Comparison of ENCODE assay signal across 20 mouse cellular contexts in genomic region chr4:59544654-59545053, GRCm38 (mm10). TPM values are rescaled to one million over a fixed set of nuclear protein-coding genes. Genes with fewer than 3 reads are reported as not detected.
DNase-seq lines count a peak whose midpoint lies in the region; ATAC-seq and TF ChIP-seq lines count a peak whose summit lies in the region.
"Had no signal": no experiment of that assay in that cellular context is flagged by ENCODE, and none has a peak within 500 bp of the region (broad histone marks: within the 10 kb centered on the region; RNA-seq: fewer than 3 reads in every experiment).

No protein-coding gene starts in this region.

- no peaks in the 10 kb centered on the region for H3K36me3 ChIP-seq in liver, embryonic 13.5 days
- no peaks in the 10 kb centered on the region for H3K36me3 ChIP-seq in liver, embryonic 11.5 days (ENCODE audit: control insufficient read depth, insufficient read depth, low read length)
- no peaks in the 10 kb centered on the region for H3K36me3 ChIP-seq in liver, embryonic 15.5 days (replicated peaks)
- no peaks in the 10 kb centered on the region for H3K36me3 ChIP-seq in forebrain, postnatal 0 days (ENCODE audit: insufficient read depth)
- H3K36me3 ChIP-seq: embryonic facial prominence, embryonic 13.5 days; forebrain, embryonic 12.5 days; heart, embryonic 12.5 days; hindbrain, embryonic 10.5 days had no signal

- no peak for TF ChIP-seq CTCF in forebrain, postnatal 0 days (IDR thresholded peaks at IDR 0.05; ENCODE audit: low read depth)

- peak overlapping the region; percentile 50; the same call in 1 of the 2 replicates for H3K27ac ChIP-seq in liver, embryonic 13.5 days
- H3K27ac ChIP-seq in liver, embryonic 11.5 days (ENCODE audit: low read depth, low read length): no peak overlapping the region
- peak overlapping the region; percentile 45; the same call in 1 of the 2 replicates for H3K27ac ChIP-seq in liver, embryonic 15.5 days (replicated peaks)
- no peak overlapping the region for H3K27ac ChIP-seq in forebrain, postnatal 0 days (ENCODE audit: low read depth, low read length)
- H3K27ac ChIP-seq: embryonic facial prominence, embryonic 13.5 days; forebrain, embryonic 12.5 days; hindbrain, embryonic 10.5 days; hindbrain, embryonic 14.5 days had no signal

- no peak for ATAC-seq in liver, embryonic 13.5 days (ENCODE audit: low read depth)
- ATAC-seq in liver, embryonic 11.5 days (replicated peaks; ENCODE audit: low FRiP score): no peak
- peak; percentile 24 for ATAC-seq in granulocyte monocyte progenitor cell, adult 5-6 weeks (replicated peaks; ENCODE audit: poor library complexity, severe bottlenecking)
- no peak for ATAC-seq in liver, embryonic 15.5 days (ENCODE audit: insufficient read depth)
- ATAC-seq in forebrain, postnatal 0 days: no peak
- ATAC-seq: activated CD4-positive, CD25-positive, alpha-beta regulatory T cell, adult 4 months; forebrain, embryonic 16.5 days; Patski had no signal

- H3K9me3 ChIP-seq in liver, embryonic 13.5 days (replicated peaks): no peaks in the 10 kb centered on the region
- H3K9me3 ChIP-seq in liver, embryonic 11.5 days (ENCODE audit: control insufficient read depth, low read length): no peaks in the 10 kb centered on the region
- no peaks in the 10 kb centered on the region for H3K9me3 ChIP-seq in liver, embryonic 15.5 days (replicated peaks)
- H3K9me3 ChIP-seq in forebrain, postnatal 0 days (ENCODE audit: low read length): no peaks in the 10 kb centered on the region
- H3K9me3 ChIP-seq: embryonic facial prominence, embryonic 13.5 days; forebrain, embryonic 12.5 days; G1E; heart, embryonic 12.5 days; hindbrain, embryonic 10.5 days had no signal

- H3K4me2 ChIP-seq in liver, embryonic 13.5 days: no peak overlapping the region
- no peak overlapping the region for H3K4me2 ChIP-seq in liver, embryonic 11.5 days
- peak overlapping the region; percentile 28; the same call in 1 of the 2 replicates for H3K4me2 ChIP-seq in liver, embryonic 15.5 days
- H3K4me2 ChIP-seq in forebrain, postnatal 0 days (ENCODE audit: low read depth): no peak overlapping the region
- H3K4me2 ChIP-seq: embryonic facial prominence, embryonic 13.5 days; forebrain, embryonic 12.5 days; heart, embryonic 12.5 days; hindbrain, embryonic 14.5 days had no signal

- H3K9ac ChIP-seq in liver, embryonic 13.5 days: peak overlapping the region; percentile 33; the same call in 1 of the 2 replicates
- H3K9ac ChIP-seq in liver, embryonic 11.5 days (ENCODE audit: low read depth, low read length): no peak overlapping the region
- H3K9ac ChIP-seq in liver, embryonic 15.5 days: no peak overlapping the region
- no peak overlapping the region for H3K9ac ChIP-seq in forebrain, postnatal 0 days
- H3K9ac ChIP-seq: embryonic facial prominence, embryonic 13.5 days; forebrain, embryonic 12.5 days; heart, embryonic 12.5 days; hindbrain, embryonic 14.5 days had no signal

- DNase-seq in liver, embryonic 13.5 days: no peak
- no peak for DNase-seq in liver, embryonic 11.5 days (ENCODE audit: low spot score)
- no peak for DNase-seq in MN1 (ENCODE audit: low spot score)
- DNase-seq in forebrain, postnatal 0 days: no peak
- DNase-seq: adrenal gland, postnatal 14 days; cerebellum, adult 11-12 months; cerebellum, adult 9-10 months; cerebellum, postnatal 36 days; gastrocnemius, postnatal 14 days had no signal

- H3K27me3 ChIP-seq in liver, embryonic 13.5 days: no peaks in the 10 kb centered on the region
- no peaks in the 10 kb centered on the region for H3K27me3 ChIP-seq in liver, embryonic 11.5 days (replicated peaks; ENCODE audit: control insufficient read depth, insufficient read depth, low read length)
- no peaks in the 10 kb centered on the region for H3K27me3 ChIP-seq in liver, embryonic 15.5 days
- no peaks in the 10 kb centered on the region for H3K27me3 ChIP-seq in forebrain, postnatal 0 days (ENCODE audit: insufficient read depth, low read length)
- H3K27me3 ChIP-seq: embryonic facial prominence, embryonic 13.5 days; forebrain, embryonic 12.5 days; heart, embryonic 12.5 days; Patski had no signal

- peaks cover 62% of the 10 kb centered on the region for H3K4me1 ChIP-seq in liver, embryonic 13.5 days (replicated peaks)
- peaks cover 20% of the 10 kb centered on the region for H3K4me1 ChIP-seq in liver, embryonic 11.5 days (replicated peaks; ENCODE audit: control insufficient read depth, insufficient read depth, low read length)
- peaks cover 54% of the 10 kb centered on the region for H3K4me1 ChIP-seq in liver, embryonic 15.5 days (replicated peaks)
- no peaks in the 10 kb centered on the region; the same call in 1 of the 2 replicates for H3K4me1 ChIP-seq in forebrain, postnatal 0 days (ENCODE audit: insufficient read depth)

- 60% methylated on average over 2 of the region's 2 CpGs for WGBS in liver, embryonic 13.5 days (ENCODE audit: insufficient replicate concordance)
- WGBS in liver, embryonic 11.5 days: 56% methylated on average over 2 of the region's 2 CpGs
- 47% methylated on average over 2 of the region's 2 CpGs for WGBS in liver, embryonic 15.5 days (ENCODE audit: insufficient replicate concordance)
- WGBS in forebrain, postnatal 0 days: 67% methylated on average over 2 of the region's 2 CpGs

- no peak overlapping the region for H3K4me3 ChIP-seq in liver, embryonic 13.5 days (replicated peaks)
- no peak overlapping the region for H3K4me3 ChIP-seq in liver, embryonic 11.5 days (ENCODE audit: low read depth, low read length)
- no peak overlapping the region for H3K4me3 ChIP-seq in liver, embryonic 15.5 days (replicated peaks)
- no peak overlapping the region for H3K4me3 ChIP-seq in forebrain, postnatal 0 days (ENCODE audit: low read depth, low read length)
- H3K4me3 ChIP-seq: embryonic facial prominence, embryonic 13.5 days; forebrain, embryonic 12.5 days; heart, embryonic 12.5 days; hindbrain, embryonic 10.5 days had no signal

RNA-seq across cellular contexts. Expression of gene Ptbp3, which starts 4.5 kb away (rescaled TPM):
- polyA plus RNA-seq in liver, embryonic 13.5 days (2015; fragmentation: Nextera tagmentation; extraction: Ambion mirVana): 44.2 and 60.6 TPM in 2 replicates
- polyA plus RNA-seq in liver, embryonic 11.5 days (2014; fragmentation: Nextera tagmentation; extraction: Ambion mirVana): 77.7 and 80.0 TPM in 2 replicates
- 275 and 288 TPM in 2 replicates for total RNA-seq in granulocyte monocyte progenitor cell, adult 5-6 weeks (2014; fragmentation: Nextera tagmentation)
- 260 and 270 TPM in 2 replicates for total RNA-seq in granulocyte monocyte progenitor cell, adult 5-6 weeks (2017)
- polyA plus RNA-seq in liver, embryonic 15.5 days (2015; fragmentation: Nextera tagmentation; extraction: Ambion mirVana): 50.5 and 60.6 TPM in 2 replicates
- 30.8 and 33.7 TPM in 2 replicates for total RNA-seq in forebrain, postnatal 0 days (2014; rRNA removed)
- 10.3 and 10.9 TPM in 2 replicates for polyA plus RNA-seq in forebrain, postnatal 0 days (2015; fragmentation: Nextera tagmentation; extraction: Ambion mirVana)

RNA-seq across cellular contexts. Expression of gene Hsdl2, which starts 36.7 kb away (rescaled TPM):
- polyA plus RNA-seq in liver, embryonic 13.5 days (2015; fragmentation: Nextera tagmentation; extraction: Ambion mirVana): 18.2 and 23.8 TPM in 2 replicates
- 22.4 and 25.8 TPM in 2 replicates for polyA plus RNA-seq in liver, embryonic 11.5 days (2014; fragmentation: Nextera tagmentation; extraction: Ambion mirVana)
- 25.8 and 36.0 TPM in 2 replicates for total RNA-seq in granulocyte monocyte progenitor cell, adult 5-6 weeks (2014; fragmentation: Nextera tagmentation)
- 58.1 and 61.4 TPM in 2 replicates for total RNA-seq in granulocyte monocyte progenitor cell, adult 5-6 weeks (2017)
- polyA plus RNA-seq in liver, embryonic 15.5 days (2015; fragmentation: Nextera tagmentation; extraction: Ambion mirVana): 19.2 and 19.6 TPM in 2 replicates
- total RNA-seq in forebrain, postnatal 0 days (2014; rRNA removed): 17.2 and 18.1 TPM in 2 replicates
- polyA plus RNA-seq in forebrain, postnatal 0 days (2015; fragmentation: Nextera tagmentation; extraction: Ambion mirVana): 21.2 and 24.7 TPM in 2 replicates

Comparison
In these comparisons a context has a peak if more than half of its experiments do, and no peak if none do; other contexts are left out.
1. H3K27ac ChIP-seq: peak in liver, embryonic 13.5 days (single experiment) and liver, embryonic 15.5 days (single experiment); none in liver, embryonic 11.5 days (single experiment) and forebrain, postnatal 0 days (single experiment).